Mouse (Mus musculus) kidney, adult 2 months (tissue): ENCODE measurements around the gene Lima1. TPM values are rescaled to one million over a fixed set of nuclear protein-coding genes. Genes with fewer than 3 reads are reported as not detected.

Source experiments
- DNase-seq: peaks from one replicate; pipeline ENCODE4 v3.0.0; 2021
- H3K27ac ChIP-seq: fragments of 200-500 bp; 2 replicates; pipeline ENCODE4 v1.5.1; 2012; ENCODE audit warnings: low read depth, low read length, control low read depth, inconsistent platforms; ENCODE audit not compliant: insufficient read depth
- H3K27me3 ChIP-seq: fragments of 200-500 bp; replicated peaks from 2 replicates; pipeline ENCODE4 v1.6.1; 2012; ENCODE audit warnings: mild to moderate bottlenecking, moderate library complexity, low read length, inconsistent platforms; ENCODE audit not compliant: control insufficient read depth, insufficient read depth
- H3K36me3 ChIP-seq: fragments of 200-500 bp; 2 replicates; pipeline ENCODE4 v1.6.1; 2012; ENCODE audit warnings: mild to moderate bottlenecking, moderate library complexity, low read length, inconsistent platforms; ENCODE audit not compliant: control insufficient read depth, insufficient read depth
- H3K4me1 ChIP-seq: fragments of 200-500 bp; 2 replicates; pipeline ENCODE4 v1.6.1; 2011; ENCODE audit warnings: low read length; ENCODE audit not compliant: control insufficient read depth, insufficient read depth
- H3K4me3 ChIP-seq: fragments of 200-500 bp; 2 replicates; pipeline ENCODE4 v1.5.1; 2011; ENCODE audit warnings: mild to moderate bottlenecking, low read depth, low read length, control low read depth; ENCODE audit not compliant: insufficient read depth
- CTCF ChIP-seq: fragments of 200-500 bp; conservative IDR thresholded peaks from 2 replicates; pipeline ENCODE4 v1.5.1; 2011; ENCODE audit warnings: low read depth, mild to moderate bottlenecking, control low read depth, low read length, moderate library complexity, mixed read lengths; ENCODE audit not compliant: insufficient read depth, insufficient read length
- POLR2A ChIP-seq: fragments of 200-500 bp; IDR thresholded peaks from one replicate; pipeline ENCODE4 v1.6.1; 2011; ENCODE audit warnings: low read depth, low read length, control low read depth
- WGBS: fragments of 180-500 bp; shearing (Covaris S2); methylation state at CpG from one replicate; pipeline ENCODE4 v1.1.7; 2018; 5-methylcytosine and 5-hydroxymethylcytosine counted together
- polyA plus RNA-seq: library from polyadenylated mRNA; depleted of rRNA; stranded (reverse); fragments of >200 nt; gene quantifications from 2 replicates; pipeline ENCODE4 v1.2.3, GENCODE M21; 2012

Gene Lima1
- polyA plus RNA-seq, 1 experiment, result 32.7 TPM

- TF ChIP-seq CTCF, result peak; percentile 35; the same call in 1 of the 2 replicates
- no peak for TF ChIP-seq POLR2A
- no peaks in the 10 kb centered on the region for H3K27me3 ChIP-seq
- H3K4me3 ChIP-seq, result no peak overlapping the region
- DNase-seq, result no peak
- H3K4me1 ChIP-seq, result peaks cover 6% of the 10 kb centered on the region; the same call in 1 of the 2 replicates
- H3K27ac ChIP-seq, result no peak overlapping the region
- WGBS, result 95% methylated on average over 4 of the region's 4 CpGs
- no peaks in the 10 kb centered on the region; the same call in 1 of the 2 replicates for H3K36me3 ChIP-seq
These were observed 59.3 kb downstream of the Lima1 start for GRCm38 (mm10) chr15:99815999-99816398.

GRCm38 (mm10) chr15:99814554-99815260 is 60.5 kb downstream of the Lima1 start:
- peaks cover 6% of the 10 kb centered on the region; the same call in 1 of the 2 replicates for H3K4me1 ChIP-seq
- H3K27ac ChIP-seq, result no peak overlapping the region
- TF ChIP-seq CTCF, result no peak
- no peak for TF ChIP-seq POLR2A
- H3K36me3 ChIP-seq, result no peaks in the 10 kb centered on the region; the same call in 1 of the 2 replicates
- DNase-seq, result no peak
- no peaks in the 10 kb centered on the region for H3K27me3 ChIP-seq
- 77% methylated on average over 24 of the region's 24 CpGs for WGBS
- H3K4me3 ChIP-seq, result no peak overlapping the region

DNA sequence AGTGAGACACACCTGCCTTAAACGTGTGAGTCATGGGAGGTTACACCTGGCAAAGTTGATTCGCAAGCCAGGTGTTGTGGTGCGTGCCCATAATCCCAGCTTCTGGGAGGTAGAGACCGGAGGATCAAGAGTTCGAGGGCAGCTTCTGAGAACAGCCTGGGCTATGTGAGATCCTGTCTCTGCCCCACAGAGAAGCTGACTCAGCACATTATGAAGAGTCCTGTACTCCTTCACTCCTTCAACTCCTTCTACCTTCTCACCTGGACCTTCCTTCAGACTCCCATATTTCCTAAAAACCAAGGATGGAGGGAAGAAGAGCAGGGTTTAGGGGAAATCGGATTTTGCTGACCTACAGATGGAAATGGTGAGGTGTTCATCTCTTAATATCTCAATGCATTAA is 61.6 kb downstream of the Lima1 start:
- H3K4me1 ChIP-seq, result 0 out of 2 replicates have a peak, but pooled peaks cover 6% of the 10 kb centered on the region
- no peak overlapping the region for H3K4me3 ChIP-seq
- no peak for TF ChIP-seq POLR2A
- no peak for TF ChIP-seq CTCF
- H3K36me3 ChIP-seq, result no peaks in the 10 kb centered on the region; the same call in 1 of the 2 replicates
- H3K27ac ChIP-seq, result no peak overlapping the region
- no peaks in the 10 kb centered on the region for H3K27me3 ChIP-seq
- WGBS, result 97% methylated on average over 6 of the region's 6 CpGs
- no peak for DNase-seq

GRCm38 (mm10) chr15:99812097-99812496 is 63.2 kb downstream of the Lima1 start:
- no peak overlapping the region for H3K27ac ChIP-seq
- 0 out of 2 replicates have a peak, but pooled peaks cover 2% of the 10 kb centered on the region for H3K4me1 ChIP-seq
- no peak overlapping the region for H3K4me3 ChIP-seq
- H3K27me3 ChIP-seq, result no peaks in the 10 kb centered on the region
- peaks cover under 1% of the 10 kb centered on the region; the same call in 1 of the 2 replicates for H3K36me3 ChIP-seq
- TF ChIP-seq CTCF (no peak), POLR2A (no peak)
- 53% methylated on average over 7 of the region's 7 CpGs for WGBS
- no peak for DNase-seq

DNA sequence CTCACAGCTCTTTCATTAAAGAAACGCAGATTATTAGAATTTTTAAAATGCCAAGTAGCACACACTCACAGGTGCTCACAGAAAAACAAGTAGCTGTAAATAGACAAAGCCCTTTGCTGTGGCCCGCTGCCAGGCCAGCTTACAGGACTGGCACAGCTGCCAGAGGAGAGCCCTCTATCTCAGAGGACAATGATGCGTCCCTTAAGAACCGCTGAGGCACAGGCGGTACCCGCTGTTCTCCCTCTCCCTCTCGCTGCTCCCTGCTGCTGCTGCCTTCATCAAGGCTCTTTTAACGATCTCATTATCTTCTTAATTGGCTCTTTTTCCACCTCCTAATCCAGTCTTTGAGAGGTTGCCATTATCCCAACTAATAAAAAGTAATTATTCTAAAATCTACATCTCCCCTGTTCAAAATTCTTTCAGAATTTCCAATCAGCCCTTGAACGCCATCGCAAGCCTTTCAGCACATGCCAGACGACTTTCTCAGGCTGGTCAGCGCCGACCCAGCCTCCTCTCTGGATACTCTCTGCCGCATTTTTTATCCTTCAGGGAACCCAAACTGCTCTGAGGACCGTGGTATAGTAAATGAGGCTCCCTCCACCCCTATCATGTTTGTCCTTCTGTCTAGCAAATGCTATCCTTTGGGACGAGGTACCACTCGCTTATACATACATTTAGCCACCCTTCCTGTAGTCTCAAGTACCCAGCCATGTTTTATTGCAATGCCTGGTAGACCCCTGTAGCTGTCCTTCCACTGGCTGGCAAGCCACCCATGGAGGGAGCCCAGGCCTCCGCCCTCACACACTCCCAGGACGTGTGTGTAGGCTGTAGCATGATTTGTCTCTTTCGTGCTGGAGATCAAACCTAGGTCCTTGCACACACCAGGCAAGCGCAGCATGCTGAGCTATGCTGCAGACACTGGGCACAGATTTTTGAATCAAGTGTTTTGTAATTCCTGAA is 67.2 kb downstream of the Lima1 start:
- no peak for DNase-seq

GRCm38 (mm10) chr15:99806171-99806570 is 69.1 kb downstream of the Lima1 start:
- Histone ChIP-seq H3K27ac (no peak overlapping the region), H3K4me3 (no peak overlapping the region), H3K36me3 (peaks cover 2% of the 10 kb centered on the region; the same call in 1 of the 2 replicates), H3K4me1 (peaks cover 4% of the 10 kb centered on the region; the same call in 1 of the 2 replicates), H3K27me3 (no peaks in the 10 kb centered on the region)
- TF ChIP-seq POLR2A (no peak), CTCF (no peak)
- DNase-seq, result no peak
- 57% methylated on average over 7 of the region's 7 CpGs for WGBS

More for the DNA sequence above, 67.2 kb downstream of the Lima1 start:
- no peak overlapping the region for H3K27ac ChIP-seq
- H3K36me3 ChIP-seq, result peaks cover 2% of the 10 kb centered on the region; the same call in 1 of the 2 replicates
- no peaks in the 10 kb centered on the region for H3K27me3 ChIP-seq
- 74% methylated on average over 21 of the region's 21 CpGs for WGBS
- H3K4me1 ChIP-seq, result 0 out of 2 replicates have a peak, but pooled peaks cover 2% of the 10 kb centered on the region
- TF ChIP-seq CTCF (no peak), POLR2A (no peak)
- no peak overlapping the region for H3K4me3 ChIP-seq

DNA sequence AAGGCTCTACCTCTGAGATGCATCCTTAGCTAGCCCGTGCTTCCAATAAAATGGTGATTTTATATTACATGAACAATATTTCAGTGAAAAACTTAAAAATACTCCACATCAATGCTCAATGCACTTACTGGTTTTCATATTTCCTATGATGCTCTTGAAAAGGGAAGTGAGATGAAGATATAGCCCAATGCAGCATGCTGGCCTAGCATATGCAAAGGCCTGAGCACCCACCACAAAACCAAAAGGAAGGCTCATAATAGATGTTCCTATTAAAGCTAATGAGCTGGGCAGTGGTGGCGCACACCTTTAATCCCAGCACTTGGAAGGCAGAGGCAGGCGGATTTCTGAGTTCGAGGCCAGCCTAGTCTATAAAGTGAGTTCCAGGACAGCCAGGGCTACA is 69.6 kb downstream of the Lima1 start:
- 90% methylated on average over 4 of the region's 4 CpGs for WGBS
- H3K36me3 ChIP-seq, result peaks cover 2% of the 10 kb centered on the region; the same call in 1 of the 2 replicates
- no peak overlapping the region for H3K27ac ChIP-seq
- no peak overlapping the region for H3K4me3 ChIP-seq
- H3K4me1 ChIP-seq, result peaks cover 4% of the 10 kb centered on the region; the same call in 1 of the 2 replicates
- TF ChIP-seq POLR2A, result no peak
- DNase-seq, result no peak
- no peaks in the 10 kb centered on the region for H3K27me3 ChIP-seq
